Mouse (Mus musculus): ENCODE data around the gene Rfx8.

GRCm38 (mm10) chr1:39715551-39715950, 5.2 kb downstream of the Rfx8 start:
- TF ChIP-seq POLR2A (IDR thresholded peaks at IDR 0.05; ENCODE audit: borderline replicate concordance, extremely low read depth, insufficient read depth, insufficient read length, poor library complexity, severe bottlenecking) (no peak), CTCF (IDR thresholded peaks at IDR 0.05; ENCODE audit: borderline replicate concordance, extremely low read depth, insufficient read depth, insufficient read length) (no peak)

All from brain, embryonic 14.5 days (tissue).